Mouse (Mus musculus) liver, embryonic 16.5 days (tissue): ENCODE results near the gene Zbtb12. TPM values are rescaled to one million over a fixed set of nuclear protein-coding genes. Genes with fewer than 3 reads are reported as not detected.

Experiments
- ATAC-seq: fragments of 200-750 bp; cut with Nextera tagmentation; 2 replicates; pipeline ENCODE4 v1.8.0; 2017; ENCODE audit warnings: low read depth, mild to moderate bottlenecking, moderate number of reproducible peaks, moderate library complexity
- H3K27ac ChIP-seq: fragments of 300-500 bp; sonication (generic); 2 replicates; pipeline ENCODE4 v1.5.1; 2014; ENCODE audit warnings: mild to moderate bottlenecking, low read length
- H3K27me3 ChIP-seq: fragments of 300-500 bp; sonication (generic); 2 replicates; pipeline ENCODE4 v1.6.1; 2014; ENCODE audit warnings: low read depth, low read length, mixed read lengths; ENCODE audit not compliant: control insufficient read depth, insufficient read depth
- H3K36me3 ChIP-seq: fragments of 300-500 bp; sonication (generic); 2 replicates; pipeline ENCODE4 v1.6.1; 2014; ENCODE audit warnings: mild to moderate bottlenecking; ENCODE audit not compliant: control insufficient read depth, insufficient read depth
- H3K4me1 ChIP-seq: fragments of 300-500 bp; sonication (generic); 2 replicates; pipeline ENCODE4 v1.6.1; 2014; ENCODE audit warnings: low read depth, low read length, mixed read lengths; ENCODE audit not compliant: control insufficient read depth
- H3K4me2 ChIP-seq: fragments of 300-500 bp; sonication (generic); 2 replicates; pipeline ENCODE4 v1.6.1; 2014; ENCODE audit warnings: low read depth, low read length, mixed read lengths
- H3K4me3 ChIP-seq: fragments of 300-500 bp; sonication (generic); 2 replicates; pipeline ENCODE4 v1.5.1; 2014; ENCODE audit warnings: low read depth, mild to moderate bottlenecking, low read length
- H3K9ac ChIP-seq: fragments of 300-500 bp; sonication (generic); 2 replicates; pipeline ENCODE4 v1.6.1; 2014; ENCODE audit warnings: low read depth, low read length
- H3K9me3 ChIP-seq: fragments of 300-500 bp; sonication (generic); replicated peaks from 2 replicates; pipeline ENCODE4 v1.6.1; 2016; ENCODE audit warnings: low read length; ENCODE audit not compliant: control insufficient read depth
- WGBS: fragments of 180-500 bp; shearing (Covaris S2); extraction: QIAGEN DNeasy Blood & Tissue Kit; methylation state at CpG from one replicate; pipeline ENCODE4 v1.1.7; 2014; ENCODE audit not compliant: insufficient replicate concordance; 5-methylcytosine and 5-hydroxymethylcytosine counted together
- polyA plus RNA-seq: library from polyadenylated mRNA; unstranded; fragments of >200 nt; fragmentation: Nextera tagmentation; extraction: Ambion mirVana; gene quantifications from 2 replicates; pipeline ENCODE4 v1.2.1, GENCODE M21; 2015

Gene Zbtb12
- polyA plus RNA-seq, 1 experiment from 2014 or later: 0.37 TPM

DNA sequence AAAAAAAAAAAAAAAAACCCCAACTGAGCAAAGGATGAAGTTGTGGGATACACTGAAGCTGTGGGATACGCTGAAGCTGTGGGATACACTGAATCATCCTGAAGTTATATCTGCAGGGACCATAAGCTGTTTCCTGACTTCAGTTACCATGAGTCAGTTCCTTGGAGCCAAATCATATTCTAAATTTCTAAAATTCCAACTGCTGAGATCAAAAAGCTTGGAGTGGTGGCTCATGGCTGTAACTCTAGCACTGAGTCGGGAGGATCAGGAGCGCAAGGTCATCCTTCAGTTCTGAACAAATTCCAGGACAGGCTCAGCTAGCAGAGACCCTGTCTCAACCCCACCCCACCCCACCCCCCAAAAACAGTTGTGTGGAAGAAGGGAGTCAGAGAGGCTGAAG is 6.3 kb downstream of the Zbtb12 start:
- Histone ChIP-seq H3K4me3 (no peak overlapping the region), H3K4me1 (peaks cover 2% of the 10 kb centered on the region)

GRCm38 (mm10) chr17:34887942-34888341 is 8.7 kb downstream of the Zbtb12 start:
- Histone ChIP-seq H3K9me3 (no peaks in the 10 kb centered on the region), H3K36me3 (no peaks in the 10 kb centered on the region), H3K4me3 (no peak overlapping the region), H3K9ac (no peak overlapping the region), H3K4me1 (peaks cover 3% of the 10 kb centered on the region), H3K4me2 (no peak overlapping the region), H3K27me3 (no peaks in the 10 kb centered on the region), H3K27ac (no peak overlapping the region)
- ATAC-seq: no peak
- 56% methylated on average over 5 of the region's 5 CpGs for WGBS

More for the DNA sequence above, 6.3 kb downstream of the Zbtb12 start:
- H3K9me3 ChIP-seq: no peaks in the 10 kb centered on the region
- H3K36me3 ChIP-seq: no peaks in the 10 kb centered on the region
- H3K27me3 ChIP-seq: no peaks in the 10 kb centered on the region
- H3K4me2 ChIP-seq: no peak overlapping the region
- WGBS: 73% methylated on average over 3 of the region's 3 CpGs
- no peak for ATAC-seq
- H3K27ac ChIP-seq: no peak overlapping the region
- H3K9ac ChIP-seq: no peak overlapping the region

- Histone ChIP-seq H3K9ac (no peak overlapping the region), H3K36me3 (no peaks in the 10 kb centered on the region), H3K9me3 (no peaks in the 10 kb centered on the region), H3K4me2 (no peak overlapping the region), H3K27ac (no peak overlapping the region), H3K4me3 (no peak overlapping the region), H3K27me3 (no peaks in the 10 kb centered on the region), H3K4me1 (peaks cover 13% of the 10 kb centered on the region)
- no peak for ATAC-seq
- 76% methylated on average over 12 of the region's 12 CpGs for WGBS
Measured at GRCm38 (mm10) chr17:34890074-34890743, 10.9 kb downstream of the Zbtb12 start.

DNA sequence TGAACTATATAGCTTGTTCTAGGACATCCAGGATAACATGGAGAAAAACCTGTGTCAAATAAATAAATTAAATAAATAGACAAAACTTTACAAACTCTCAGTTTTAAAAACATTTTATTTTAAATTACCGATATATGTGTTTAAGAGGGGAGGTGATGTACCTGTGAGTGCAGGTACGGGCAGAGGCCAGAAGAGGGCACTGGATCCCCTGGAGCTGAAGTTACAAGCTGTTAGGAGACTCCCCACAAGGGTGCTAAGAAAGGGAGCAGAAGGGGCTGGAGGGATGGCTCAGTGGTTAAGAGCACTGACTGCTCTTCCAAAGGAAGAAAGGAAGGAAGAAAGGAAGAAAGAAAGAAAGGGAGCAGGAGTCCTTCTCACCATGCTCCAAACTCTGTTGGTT is 12.1 kb downstream of the Zbtb12 start:
- no peaks in the 10 kb centered on the region for H3K27me3 ChIP-seq
- H3K36me3 ChIP-seq: no peaks in the 10 kb centered on the region
- WGBS: 82% methylated on average over 2 of the region's 2 CpGs
- H3K9ac ChIP-seq: no peak overlapping the region
- no peak overlapping the region for H3K4me2 ChIP-seq
- no peak for ATAC-seq
- peaks cover 21% of the 10 kb centered on the region for H3K4me1 ChIP-seq
- no peaks in the 10 kb centered on the region for H3K9me3 ChIP-seq
- no peak overlapping the region for H3K4me3 ChIP-seq
- no peak overlapping the region for H3K27ac ChIP-seq

- Histone ChIP-seq H3K36me3 (no peaks in the 10 kb centered on the region), H3K27me3 (no peaks in the 10 kb centered on the region), H3K4me3 (peak overlapping the region; percentile 72), H3K27ac (peak overlapping the region; percentile 55; the same call in 1 of the 2 replicates), H3K4me2 (peak overlapping the region; percentile 98), H3K4me1 (peaks cover 37% of the 10 kb centered on the region), H3K9me3 (no peaks in the 10 kb centered on the region), H3K9ac (no peak overlapping the region; the same call in 1 of the 2 replicates)
- ATAC-seq: no peak
- WGBS: 75% methylated on average over 12 of the region's 12 CpGs
Measured at GRCm38 (mm10) chr17:34893072-34893824, 14.0 kb downstream of the Zbtb12 start.

DNA sequence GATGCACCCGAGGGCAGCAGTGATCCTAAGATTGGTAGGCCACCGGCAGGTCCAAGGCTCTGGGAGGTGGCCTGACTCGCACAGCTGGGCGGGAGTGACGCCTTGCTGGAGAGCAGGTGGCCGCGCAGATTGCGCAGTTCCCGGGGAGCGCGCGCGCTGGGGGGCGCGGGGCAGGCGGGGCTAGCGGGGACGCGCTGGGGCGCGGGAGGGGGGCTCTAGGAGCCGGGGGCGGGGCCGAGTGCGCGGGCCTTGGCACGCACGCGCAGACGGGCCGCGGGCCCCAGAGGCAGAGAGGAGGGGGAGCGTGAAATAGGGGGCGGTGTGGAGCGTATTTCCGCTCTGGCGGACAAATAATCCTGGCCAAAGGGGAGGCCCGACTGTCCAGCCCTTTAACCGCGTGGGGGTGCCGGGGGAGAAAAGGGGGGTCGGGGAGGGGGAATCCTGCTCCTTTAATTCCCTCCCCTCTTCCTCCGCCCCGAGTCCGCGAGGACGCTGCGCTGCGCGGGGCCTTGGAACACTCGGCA is 14.9 kb downstream of the Zbtb12 start:
- peak; percentile 85 for ATAC-seq
- peak overlapping the region; percentile 98 for H3K4me2 ChIP-seq
- peak overlapping the region; percentile 80 for H3K27ac ChIP-seq
- H3K4me3 ChIP-seq: peak overlapping the region; percentile 72
- H3K4me1 ChIP-seq: peaks cover 38% of the 10 kb centered on the region
- H3K36me3 ChIP-seq: no peaks in the 10 kb centered on the region
- H3K27me3 ChIP-seq: no peaks in the 10 kb centered on the region
- under 1% methylated on average over 29 of the region's 51 CpGs for WGBS
- no peaks in the 10 kb centered on the region for H3K9me3 ChIP-seq
- peak overlapping the region; percentile 75 for H3K9ac ChIP-seq

DNA sequence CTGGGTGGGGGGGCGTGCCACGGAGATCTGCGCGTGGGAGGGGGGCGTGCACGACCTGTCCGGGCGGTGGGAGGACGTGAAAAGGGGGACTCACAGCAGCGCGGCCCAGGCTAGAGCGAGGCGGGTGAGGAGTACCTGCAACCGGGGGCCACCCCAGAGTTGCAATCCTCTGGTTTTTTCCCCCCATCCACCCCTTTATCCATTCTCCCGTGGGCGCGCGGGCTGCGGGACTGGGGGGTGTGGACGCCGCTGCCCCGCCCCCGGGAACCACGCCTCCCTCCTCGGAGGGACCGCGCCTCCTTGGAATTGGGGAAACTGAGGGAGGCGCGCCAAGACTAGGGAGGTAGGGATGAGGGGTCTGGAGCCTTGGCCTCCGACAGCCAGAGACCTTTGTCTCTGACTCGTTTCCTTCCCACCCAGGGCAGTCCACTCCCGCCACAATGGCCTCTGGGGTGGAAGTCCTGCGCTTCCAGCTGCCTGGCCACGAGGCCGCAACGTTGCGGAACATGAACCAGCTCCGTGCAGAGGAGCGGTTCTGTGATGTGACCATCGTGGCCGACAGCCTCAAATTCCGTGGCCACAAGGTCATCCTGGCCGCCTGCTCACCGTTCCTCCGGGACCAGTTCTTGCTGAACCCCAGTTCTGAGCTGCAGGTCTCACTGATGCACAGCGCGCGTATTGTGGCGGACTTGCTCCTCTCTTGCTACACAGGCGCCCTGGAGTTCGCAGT is 15.7 kb downstream of the Zbtb12 start:
- Histone ChIP-seq H3K9ac (peak overlapping the region; percentile 75), H3K9me3 (no peaks in the 10 kb centered on the region), H3K27ac (peak overlapping the region; percentile 80), H3K36me3 (no peaks in the 10 kb centered on the region), H3K4me1 (peaks cover 44% of the 10 kb centered on the region), H3K27me3 (no peaks in the 10 kb centered on the region), H3K4me2 (peak overlapping the region; percentile 98), H3K4me3 (peak overlapping the region; percentile 72)
- ATAC-seq: no peak
- 17% methylated on average over 43 of the region's 51 CpGs for WGBS

DNA sequence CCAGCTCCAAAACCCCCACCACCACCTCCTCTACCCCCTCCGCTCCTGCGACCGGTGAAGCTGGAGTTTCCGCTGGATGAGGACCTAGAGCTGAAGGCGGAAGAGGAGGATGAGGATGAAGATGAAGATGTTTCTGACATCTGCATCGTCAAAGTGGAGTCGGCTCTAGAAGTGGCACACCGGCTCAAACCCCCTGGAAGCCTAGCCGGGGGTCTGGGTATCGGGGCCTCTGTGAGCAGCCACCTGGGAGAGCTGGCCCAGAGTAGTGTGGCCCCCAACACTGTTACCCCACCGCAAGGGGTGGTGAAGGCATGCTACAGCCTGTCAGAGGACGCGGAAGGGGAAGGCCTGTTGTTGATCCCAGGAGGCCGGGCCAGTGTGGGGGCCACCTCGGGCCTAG is 16.4 kb downstream of the Zbtb12 start:
- no peak overlapping the region for H3K27ac ChIP-seq
- peaks cover 44% of the 10 kb centered on the region for H3K4me1 ChIP-seq

More for the DNA sequence above, 16.4 kb downstream of the Zbtb12 start:
- H3K9me3 ChIP-seq: no peaks in the 10 kb centered on the region
- H3K27me3 ChIP-seq: no peaks in the 10 kb centered on the region
- ATAC-seq: no peak
- no peak overlapping the region for H3K4me3 ChIP-seq
- no peak overlapping the region for H3K9ac ChIP-seq
- WGBS: 90% methylated on average over 14 of the region's 15 CpGs
- no peak overlapping the region for H3K4me2 ChIP-seq
- no peaks in the 10 kb centered on the region for H3K36me3 ChIP-seq
